ENCODE assay signal across 9 mouse cellular contexts in genomic region chr13:110458701-110459100, GRCm38 (mm10).
"Had no signal": no experiment of that assay in that cellular context is flagged by ENCODE, and none has a peak within 500 bp of the region (broad histone marks: within the 10 kb centered on the region; RNA-seq: fewer than 3 reads in every experiment).

No protein-coding gene starts in this region.

- H3K27ac ChIP-seq: limb, embryonic 13.5 days; liver, embryonic 14.5 days; midbrain, embryonic 13.5 days; stomach, postnatal 0 days had no signal

- H3K4me2 ChIP-seq: limb, embryonic 13.5 days; midbrain, embryonic 13.5 days had no signal

- H3K36me3 ChIP-seq: limb, embryonic 13.5 days; midbrain, embryonic 13.5 days had no signal

- DNase-seq: kidney, postnatal 14 days; left cerebral cortex, postnatal 4 days; lung, adult 18-20 months; thymus, adult 18-20 months; thymus, postnatal 25 days had no signal

- H3K9ac ChIP-seq: limb, embryonic 13.5 days; liver, embryonic 14.5 days; midbrain, embryonic 13.5 days had no signal

- H3K27me3 ChIP-seq: limb, embryonic 13.5 days had no signal

- ATAC-seq: midbrain, embryonic 13.5 days had no signal

- H3K9me3 ChIP-seq: limb, embryonic 13.5 days; midbrain, embryonic 13.5 days had no signal

- H3K4me3 ChIP-seq: limb, embryonic 13.5 days; midbrain, embryonic 13.5 days had no signal
